Mouse (Mus musculus) limb, embryonic 14.5 days (tissue): ENCODE results near the gene Arhgap35. TPM values are rescaled to one million over a fixed set of nuclear protein-coding genes. Genes with fewer than 3 reads are reported as not detected.
"Not testable (repeated sequence)": the region's sequence is repeated elsewhere in the genome, so short reads cannot be mapped to it uniquely, and the experiment has no call there.

Experiments used
- ATAC-seq: fragments of 200-750 bp; cut with Nextera tagmentation; 2 replicates; pipeline ENCODE4 v1.8.0; 2017; ENCODE audit warnings: low read depth, moderate number of reproducible peaks, moderate TSS enrichment; ENCODE audit not compliant: low FRiP score
- DNase-seq: peaks from one replicate; pipeline ENCODE4 v3.0.0-alpha.2; 2015; ENCODE audit warnings: low spot score
- H3K27ac ChIP-seq: fragments of 300-500 bp; sonication (generic); replicated peaks from 2 replicates; pipeline ENCODE4 v1.5.1; 2014; ENCODE audit warnings: low read depth, mild to moderate bottlenecking, low read length, moderate library complexity, mixed read lengths
- H3K27me3 ChIP-seq: fragments of 300-500 bp; sonication (generic); 2 replicates; pipeline ENCODE4 v1.6.1; 2014; ENCODE audit warnings: low read length, mixed read lengths; ENCODE audit not compliant: control insufficient read depth, insufficient read depth
- H3K36me3 ChIP-seq: fragments of 300-500 bp; sonication (generic); 2 replicates; pipeline ENCODE4 v1.6.1; 2014; ENCODE audit warnings: mild to moderate bottlenecking, low read length, moderate library complexity, mixed read lengths; ENCODE audit not compliant: control insufficient read depth, insufficient read depth
- H3K4me1 ChIP-seq: fragments of 300-500 bp; sonication (generic); 2 replicates; pipeline ENCODE4 v1.6.1; 2014; ENCODE audit warnings: antibody characterized with exemption, low read length, mixed read lengths; ENCODE audit not compliant: control insufficient read depth, insufficient read depth
- H3K4me2 ChIP-seq: fragments of 300-500 bp; sonication (generic); replicated peaks from 2 replicates; pipeline ENCODE4 v1.6.1; 2014; ENCODE audit warnings: low read depth, mild to moderate bottlenecking, low read length, moderate library complexity; ENCODE audit not compliant: severe bottlenecking
- H3K4me3 ChIP-seq: fragments of 300-500 bp; sonication (generic); replicated peaks from 2 replicates; pipeline ENCODE4 v1.5.1; 2014; ENCODE audit warnings: low read length
- H3K9ac ChIP-seq: fragments of 300-500 bp; sonication (generic); 2 replicates; pipeline ENCODE4 v1.6.1; 2014; ENCODE audit warnings: mild to moderate bottlenecking, low read depth, low read length, moderate library complexity; ENCODE audit not compliant: severe bottlenecking
- H3K9me3 ChIP-seq: fragments of 300-500 bp; sonication (generic); 2 replicates; pipeline ENCODE4 v1.6.1; 2016; ENCODE audit warnings: low read length; ENCODE audit not compliant: control insufficient read depth
- POLR2A ChIP-seq: fragments of 200-500 bp; IDR thresholded peaks from 2 replicates; pipeline ENCODE4 v1.8.0; 2012; ENCODE audit warnings: inconsistent platforms, mild to moderate bottlenecking, moderate library complexity, borderline replicate concordance; ENCODE audit not compliant: insufficient read depth, insufficient read length; ENCODE audit errors: extremely low read depth
- WGBS: fragments of 180-500 bp; shearing (Covaris S2); extraction: QIAGEN DNeasy Blood & Tissue Kit; methylation state at CpG from one replicate; pipeline ENCODE4 v1.1.7; 2014; 5-methylcytosine and 5-hydroxymethylcytosine counted together
- polyA plus RNA-seq, 2 experiments: library from polyadenylated mRNA; depleted of rRNA in 1 of 2; stranded (reverse) in 1 of 2; unstranded in 1 of 2; fragments of >200 nt; fragmentation: Nextera tagmentation in 1 of 2; extraction: Ambion mirVana in 1 of 2; gene quantifications; 2 replicates each; pipeline versions ENCODE4 v1.2.1 to v1.2.3; 2012 to 2014

Gene Arhgap35
- 24.7 and 28.5 TPM in 2 replicates for polyA plus RNA-seq (2012; rRNA removed)
- 23.0 and 24.5 TPM in 2 replicates for polyA plus RNA-seq (2014; fragmentation: Nextera tagmentation; extraction: Ambion mirVana)

DNA sequence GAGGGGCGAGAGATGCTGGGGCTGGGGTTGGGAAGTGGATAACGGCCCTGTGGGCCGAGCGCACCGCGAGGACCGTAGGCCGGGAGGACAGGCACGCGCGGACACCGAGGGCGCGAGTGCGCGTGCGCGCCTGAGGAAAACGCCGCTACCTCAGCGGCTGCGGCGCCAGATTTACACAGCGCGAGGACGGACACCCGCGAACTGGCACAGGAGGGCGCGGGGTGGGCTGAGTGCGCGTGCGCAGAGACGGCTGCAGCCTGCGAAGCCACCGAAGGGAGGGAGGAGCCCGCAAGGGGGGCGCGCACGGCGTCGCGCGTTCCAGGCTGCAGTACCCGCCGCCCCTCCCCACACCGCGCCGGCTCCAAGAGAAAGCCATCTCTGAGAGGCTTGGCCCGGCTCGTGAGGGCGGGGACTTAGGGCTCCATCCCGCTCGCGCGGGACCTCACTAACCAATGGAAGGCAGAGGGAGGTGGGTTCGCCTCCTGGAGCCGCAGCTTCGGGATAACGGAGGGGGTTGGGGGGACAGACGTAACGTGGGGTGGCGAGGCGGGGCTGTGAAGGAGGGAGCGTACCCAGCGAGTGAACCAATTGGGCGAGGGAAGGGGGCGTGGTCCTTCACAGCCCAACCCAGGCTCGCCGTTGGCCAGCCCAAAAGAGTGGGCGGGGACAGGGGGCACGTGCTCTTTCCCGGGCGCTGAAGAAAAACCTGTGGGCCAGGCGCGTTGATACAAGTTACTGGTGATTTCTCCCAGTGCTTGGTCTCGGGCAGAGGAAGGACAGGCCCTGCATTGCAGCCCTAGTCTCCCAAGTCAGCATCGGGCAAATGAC is at the start of gene Arhgap35:
Arhgap35 (minus strand) TSS at position 106 of the 828 bp plus-strand sequence.
- ATAC-seq (peak; percentile 94), DNase-seq (peak; percentile 100)
- TF ChIP-seq POLR2A: peak; percentile 91; the same call in 1 of the 2 replicates
- Histone ChIP-seq H3K9ac (peak within 1 kb of the TSS; percentile 96), H3K4me3 (peak within 1 kb of the TSS; percentile 94), H3K9me3 (no peaks in the 10 kb centered on the region), H3K27me3 (no peaks in the 10 kb centered on the region), H3K4me2 (peak within 1 kb of the TSS; percentile 85), H3K4me1 (peaks cover 40% of the 10 kb centered on the region), H3K27ac (peak within 1 kb of the TSS; percentile 99), H3K36me3 (no peaks in the 10 kb centered on the region)
- WGBS: under 1% methylated on average over 54 of the region's 78 CpGs

DNA sequence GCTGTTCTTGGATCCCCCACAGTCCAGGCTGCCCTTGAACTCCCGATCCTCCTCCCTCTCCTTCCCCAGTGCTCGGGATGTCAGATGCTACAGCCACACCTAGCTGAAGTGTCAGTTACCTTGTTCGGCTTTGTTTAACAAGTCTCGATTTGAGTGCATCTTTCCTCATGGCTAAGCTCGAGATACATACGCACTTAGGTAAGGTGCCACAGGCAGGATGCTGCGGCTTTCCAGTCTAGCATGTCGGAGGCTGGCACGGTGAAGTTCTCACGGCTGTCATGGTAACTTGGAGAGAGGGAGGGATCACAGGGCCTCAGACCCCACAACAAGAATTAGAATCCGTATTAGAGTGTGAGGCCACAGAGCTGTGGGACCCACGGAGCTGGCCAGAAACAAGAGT is 29.5 kb upstream of the Arhgap35 start:
- no peak for ATAC-seq
- 75% methylated on average over 12 of the region's 12 CpGs for WGBS
- Histone ChIP-seq H3K4me3 (no peak overlapping the region), H3K9ac (no peak overlapping the region), H3K4me1 (no peaks in the 10 kb centered on the region), H3K4me2 (no peak overlapping the region), H3K27ac (no peak overlapping the region), H3K36me3 (no peaks in the 10 kb centered on the region), H3K9me3 (no peaks in the 10 kb centered on the region), H3K27me3 (no peaks in the 10 kb centered on the region)
- TF ChIP-seq POLR2A: no peak
- no peak for DNase-seq

DNA sequence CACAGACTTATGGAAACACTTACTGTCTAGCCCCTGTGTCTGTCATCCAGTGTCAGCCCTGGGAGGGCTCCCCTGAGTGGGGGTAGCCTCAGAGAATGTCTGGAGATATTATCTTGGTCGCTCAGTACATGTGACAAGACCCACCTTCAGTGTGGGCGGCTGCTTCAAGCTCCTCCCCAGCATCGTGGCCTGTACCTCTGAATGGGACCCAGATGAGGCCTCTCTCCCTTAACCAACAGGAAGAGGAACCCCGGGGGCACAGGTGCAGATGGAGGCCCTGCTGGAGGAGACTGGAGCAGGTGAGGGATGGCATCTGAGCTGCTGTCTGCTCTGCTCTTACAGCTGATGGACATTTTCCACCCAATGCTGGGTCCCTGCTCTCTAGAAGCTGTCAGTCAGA is 28.3 kb upstream of the Arhgap35 start:
- H3K4me3 ChIP-seq, H3K27ac ChIP-seq, H3K27me3 ChIP-seq, H3K4me2 ChIP-seq, H3K9ac ChIP-seq, ATAC-seq, H3K9me3 ChIP-seq, H3K4me1 ChIP-seq, H3K36me3 ChIP-seq, DNase-seq: not testable (repeated sequence)
- WGBS: 34% methylated on average over 3 of the region's 4 CpGs

DNA sequence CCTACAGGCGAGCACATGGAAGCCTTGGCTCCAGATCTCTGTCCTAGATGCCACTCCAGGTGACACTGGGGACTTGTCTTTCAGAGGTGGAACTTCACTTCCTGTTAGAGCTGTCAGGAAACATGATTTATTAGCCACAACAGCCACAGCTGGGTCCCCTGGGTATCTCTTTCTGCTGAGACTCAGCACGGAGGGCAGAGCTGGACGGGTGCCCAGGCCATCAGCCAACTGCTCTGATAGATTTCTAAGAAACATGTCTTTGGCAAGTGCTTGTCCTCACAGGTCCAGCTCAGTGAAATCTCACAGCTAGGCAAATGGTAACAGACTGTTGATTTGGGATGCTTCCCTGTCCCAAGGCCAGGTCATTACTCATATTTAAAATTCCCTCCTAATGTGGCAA is 24.2 kb upstream of the Arhgap35 start:
- peak; percentile 52 for DNase-seq

DNA sequence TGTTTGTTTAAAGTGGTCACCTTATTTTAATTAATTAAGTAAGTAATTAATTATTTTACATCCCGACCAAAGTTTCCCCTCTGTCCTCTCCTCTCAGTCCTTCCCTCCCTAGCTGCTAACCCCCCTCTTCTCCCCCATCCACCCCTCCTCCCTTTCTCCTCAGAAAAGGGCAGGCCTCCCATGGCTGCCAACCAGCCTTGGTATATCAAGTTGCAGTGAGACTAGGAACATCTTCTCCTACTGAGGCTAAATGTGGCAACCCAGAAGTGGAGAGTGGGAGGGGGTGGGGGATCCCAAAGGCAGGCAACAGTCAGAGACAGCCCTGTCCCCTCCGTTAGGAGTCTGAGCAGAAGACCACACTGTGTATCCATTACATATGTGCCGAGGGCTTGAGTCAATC is 20.3 kb upstream of the Arhgap35 start:
- Histone ChIP-seq H3K4me2 (no peak overlapping the region), H3K27ac (no peak overlapping the region), H3K9me3 (no peaks in the 10 kb centered on the region), H3K4me1 (no peaks in the 10 kb centered on the region), H3K9ac (no peak overlapping the region), H3K27me3 (no peaks in the 10 kb centered on the region), H3K36me3 (no peaks in the 10 kb centered on the region), H3K4me3 (no peak overlapping the region)
- ATAC-seq (no peak), DNase-seq (no peak)
- TF ChIP-seq POLR2A: no peak
- WGBS: 46% methylated on average over 3 of the region's 3 CpGs

More for the DNA sequence above, 24.2 kb upstream of the Arhgap35 start:
- Histone ChIP-seq H3K9me3 (no peaks in the 10 kb centered on the region), H3K4me2 (no peak overlapping the region), H3K4me3 (no peak overlapping the region), H3K27ac (no peak overlapping the region), H3K27me3 (no peaks in the 10 kb centered on the region), H3K4me1 (no peaks in the 10 kb centered on the region), H3K9ac (no peak overlapping the region), H3K36me3 (no peaks in the 10 kb centered on the region)
- WGBS: 51% methylated on average over 3 of the region's 3 CpGs
- no peak for ATAC-seq
- no peak for TF ChIP-seq POLR2A

DNA sequence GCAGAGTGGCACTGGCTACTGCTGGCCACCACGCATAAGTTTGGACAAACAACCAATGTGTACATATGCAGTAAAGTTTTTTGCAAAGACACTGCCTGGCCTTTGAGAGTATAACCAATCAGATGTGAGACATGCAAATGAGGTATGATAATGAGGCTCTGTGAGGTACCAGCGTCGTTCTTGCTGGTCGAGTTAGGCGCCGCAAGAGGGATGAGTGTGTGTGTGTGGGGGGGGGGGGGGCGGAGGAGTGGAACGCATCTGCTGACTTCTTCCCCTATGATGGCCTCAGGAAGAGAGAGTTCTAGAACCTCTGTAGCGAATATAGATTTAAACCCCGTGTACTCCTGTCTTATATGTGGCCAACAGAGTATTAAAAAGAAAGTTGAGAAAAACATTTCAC is 19.1 kb upstream of the Arhgap35 start:
- not testable (repeated sequence) for ATAC-seq, DNase-seq, H3K36me3 ChIP-seq, H3K9me3 ChIP-seq, H3K27me3 ChIP-seq, H3K27ac ChIP-seq, H3K4me2 ChIP-seq, H3K9ac ChIP-seq, H3K4me1 ChIP-seq, H3K4me3 ChIP-seq
- 19% methylated on average over 10 of the region's 10 CpGs for WGBS
